Mouse (Mus musculus): Measurements from ENCODE around the gene Trip12.
A peak's percentile ranks its signal among the peaks of the same experiment; 100 is the strongest.

Gene Trip12

GRCm38 (mm10) chr1:84795335-84795734 is 45.0 kb downstream of the Trip12 start:
- DNase-seq (ENCODE audit: low spot score in 2 of 2): no peak

GRCm38 (mm10) chr1:84791393-84791792 is 48.9 kb downstream of the Trip12 start:
- DNase-seq (ENCODE audit: low spot score in 2 of 2): no peak

- no peak for DNase-seq (ENCODE audit: low spot score in 2 of 2)
Measured at GRCm38 (mm10) chr1:84780630-84781029, 59.7 kb downstream of the Trip12 start.

GRCm38 (mm10) chr1:84777455-84777854 is 62.9 kb downstream of the Trip12 start:
- no peak for DNase-seq (ENCODE audit: low spot score in 2 of 2)

- DNase-seq (ENCODE audit: low spot score in 2 of 2): no peak
Measured at GRCm38 (mm10) chr1:84758843-84759242, 81.5 kb downstream of the Trip12 start.

GRCm38 (mm10) chr1:84742156-84742555 is 98.2 kb downstream of the Trip12 start:
- DNase-seq (ENCODE audit: low spot score in 2 of 2): no peak

- no peak for DNase-seq (ENCODE audit: low spot score in 2 of 2)
Measured at GRCm38 (mm10) chr1:84740080-84740479, 100.2 kb downstream of the Trip12 start.

- no peak for DNase-seq (ENCODE audit: low spot score in 2 of 2)
Measured at GRCm38 (mm10) chr1:84737097-84737496, 103.2 kb downstream of the Trip12 start.

- DNase-seq (ENCODE audit: low spot score in 2 of 2): no peak
Measured at GRCm38 (mm10) chr1:84733799-84734198, 106.5 kb downstream of the Trip12 start.

- DNase-seq (ENCODE audit: low spot score in 2 of 2): no peak
Measured at GRCm38 (mm10) chr1:84731763-84732162, 108.6 kb downstream of the Trip12 start.

GRCm38 (mm10) chr1:84722841-84723240 is 117.5 kb downstream of the Trip12 start:
- no peak for DNase-seq (ENCODE audit: low spot score in 2 of 2)

GRCm38 (mm10) chr1:84722371-84722770 is 117.9 kb downstream of the Trip12 start:
- DNase-seq (ENCODE audit: low spot score in 2 of 2): no peak

- DNase-seq (ENCODE audit: low spot score in 2 of 2): no peak
Measured at GRCm38 (mm10) chr1:84721942-84722341, 118.4 kb downstream of the Trip12 start.

GRCm38 (mm10) chr1:84709810-84710785 is 130.2 kb downstream of the Trip12 start:
- DNase-seq (ENCODE audit: low spot score in 2 of 2): peak; percentile 65 to 73

- DNase-seq (ENCODE audit: low spot score in 2 of 2): no peak
Measured at GRCm38 (mm10) chr1:84709406-84709805, 130.9 kb downstream of the Trip12 start.

- no peak for DNase-seq (ENCODE audit: low spot score in 2 of 2)
Measured at GRCm38 (mm10) chr1:84700254-84700653, 140.1 kb downstream of the Trip12 start.

GRCm38 (mm10) chr1:84697136-84697535 is 143.2 kb downstream of the Trip12 start:
- DNase-seq (ENCODE audit: low spot score in 2 of 2): peak; percentile 57 to 72

- DNase-seq (ENCODE audit: low spot score in 2 of 2): peak; percentile 60 to 68
Measured at GRCm38 (mm10) chr1:84695517-84696411, 144.6 kb downstream of the Trip12 start, which contains the start of gene Dner. Dner (minus strand) TSS chr1:84696221.

GRCm38 (mm10) chr1:84694688-84695474 is 145.4 kb downstream of the Trip12 start:
- peak; percentile 55 to 58 for DNase-seq (ENCODE audit: low spot score in 2 of 2)

- DNase-seq (ENCODE audit: low spot score in 2 of 2): no peak
Measured at GRCm38 (mm10) chr1:84677910-84678309, 162.4 kb downstream of the Trip12 start.

All from frontal cortex, postnatal 14 days (tissue).